Mouse (Mus musculus): Measurements from ENCODE around the gene Gm11559.
"Not testable (repeated sequence)": the region's sequence is repeated elsewhere in the genome, so short reads cannot be mapped to it uniquely, and the experiment has no call there.

Gene Gm11559

DNA sequence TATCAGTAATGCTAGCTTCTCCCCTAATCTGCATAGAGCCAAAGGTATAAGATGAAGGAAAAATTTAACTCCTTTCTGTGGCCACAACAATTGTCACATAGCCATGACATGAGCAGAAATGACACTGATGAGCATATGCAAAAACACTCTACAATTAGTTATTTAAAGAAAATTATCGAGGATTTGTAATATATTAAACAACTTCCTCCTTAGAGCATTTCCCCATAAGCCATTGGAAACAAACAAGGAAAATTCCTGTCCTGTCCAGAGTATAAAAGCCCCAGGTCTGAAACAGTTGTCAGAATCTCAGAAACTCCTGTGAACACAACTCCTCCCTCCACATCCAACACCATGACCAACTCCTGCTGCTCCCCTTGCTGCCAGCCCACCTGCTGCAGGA is at the start of gene Gm11559:
Gene Gm11559, plus strand, starts transcription at position 301 of the 400 bp plus-strand sequence.
- DNase-seq (ENCODE audit: low spot score): not testable (repeated sequence)

DNA sequence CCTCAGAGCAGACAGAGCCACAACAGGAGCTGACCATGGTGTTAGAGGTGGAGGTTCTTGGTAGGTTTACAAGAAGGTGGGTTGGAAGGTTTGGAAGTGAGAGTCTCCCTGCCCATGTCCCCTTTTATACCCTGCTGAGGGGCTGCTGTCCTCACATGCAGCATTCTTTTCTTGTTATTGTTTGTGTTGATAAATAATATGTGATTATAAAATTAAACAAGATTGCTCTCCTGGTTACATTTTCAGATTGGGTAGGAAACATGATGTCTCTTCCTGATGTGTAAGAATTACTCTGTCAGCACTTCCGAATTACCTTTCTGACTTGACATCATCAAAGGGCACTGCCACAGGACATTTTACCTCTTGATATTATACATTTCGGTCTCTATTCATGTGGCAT is 48.7 kb upstream of the Gm11559 start, which contains the start of gene Gm11564:
Gene Gm11564, minus strand, starts transcription at position 101 of the 400 bp plus-strand sequence.
- not testable (repeated sequence) for DNase-seq (ENCODE audit: low spot score)

- no peak for DNase-seq (ENCODE audit: low spot score)
These were observed 26.3 kb upstream of the Gm11559 start, which contains the start of gene 2300003K06Rik for GRCm38 (mm10) chr11:99837966-99838365. TSS of gene 2300003K06Rik (minus strand) at chr11:99838066.

DNA sequence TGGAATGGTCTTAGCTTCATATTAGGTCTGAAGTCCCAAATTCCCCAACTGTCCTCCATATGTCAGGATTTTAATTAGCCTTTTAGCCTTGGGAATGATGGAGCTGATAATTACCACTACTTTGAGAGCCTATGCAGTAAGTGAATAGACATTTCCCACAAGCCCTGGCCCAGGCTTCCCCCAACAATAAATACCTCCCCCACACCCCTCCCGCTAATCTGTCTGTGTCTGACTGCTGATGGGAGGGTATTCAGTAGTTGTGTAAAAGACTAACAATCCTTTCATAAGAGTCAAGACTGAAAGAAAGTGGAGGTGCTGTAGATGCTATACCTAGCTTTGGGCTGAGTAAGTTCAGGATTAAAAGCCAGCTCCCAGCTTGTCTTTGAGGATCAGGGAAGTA is 22.1 kb upstream of the Gm11559 start:
- DNase-seq (ENCODE audit: low spot score): no peak

DNA sequence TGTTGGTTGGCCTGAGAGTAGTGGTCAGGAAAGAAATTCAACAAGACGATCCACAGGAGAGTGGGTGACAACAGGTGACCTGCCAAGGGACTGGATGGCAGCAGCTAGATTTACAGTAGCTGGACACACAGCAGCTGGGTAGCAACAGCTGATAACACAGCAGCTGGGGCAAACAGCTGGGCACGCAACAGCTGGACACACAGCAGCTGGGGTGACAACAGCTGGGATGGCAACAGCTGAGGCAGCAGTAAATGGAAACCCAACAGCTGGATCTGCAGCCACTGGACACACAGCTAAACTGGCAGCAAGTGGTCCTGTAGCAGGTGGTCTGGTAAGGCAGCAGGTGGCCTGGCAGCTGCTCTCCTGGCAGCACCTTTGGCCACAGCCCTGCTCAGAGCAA is 17.5 kb upstream of the Gm11559 start:
- DNase-seq (ENCODE audit: low spot score): no peak

DNA sequence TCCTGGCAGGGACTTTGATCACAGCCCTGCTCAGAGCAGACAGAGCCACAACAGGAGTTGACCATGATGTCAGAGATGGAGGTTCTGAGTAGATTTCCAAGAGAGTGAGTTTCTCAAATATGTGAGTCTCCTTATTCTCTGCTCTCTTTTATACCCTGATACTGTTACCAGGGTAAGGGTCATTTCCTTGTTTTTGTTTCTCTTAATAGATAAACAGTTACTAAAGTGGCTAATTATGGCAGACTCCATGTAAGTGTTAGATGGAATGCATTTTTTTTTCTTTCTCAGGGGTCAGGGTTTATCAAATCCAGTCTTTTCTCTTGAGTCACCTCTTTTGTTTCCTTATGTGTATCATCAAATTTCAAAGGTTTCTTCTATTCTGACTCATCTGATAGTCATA is 12.8 kb upstream of the Gm11559 start, which contains the start of gene Krtap4-16:
Gene Krtap4-16, minus strand, starts transcription at position 101 of the 400 bp plus-strand sequence.
- no peak for DNase-seq (ENCODE audit: low spot score)

GRCm38 (mm10) chr11:99854121-99854520 is 10.2 kb upstream of the Gm11559 start:
- no peak for DNase-seq (ENCODE audit: low spot score)

GRCm38 (mm10) chr11:99857617-99858016 is 6.7 kb upstream of the Gm11559 start, which contains the start of gene Gm11568:
TSS of gene Gm11568 (plus strand) at chr11:99857917.
- no peak for DNase-seq (ENCODE audit: low spot score)

DNA sequence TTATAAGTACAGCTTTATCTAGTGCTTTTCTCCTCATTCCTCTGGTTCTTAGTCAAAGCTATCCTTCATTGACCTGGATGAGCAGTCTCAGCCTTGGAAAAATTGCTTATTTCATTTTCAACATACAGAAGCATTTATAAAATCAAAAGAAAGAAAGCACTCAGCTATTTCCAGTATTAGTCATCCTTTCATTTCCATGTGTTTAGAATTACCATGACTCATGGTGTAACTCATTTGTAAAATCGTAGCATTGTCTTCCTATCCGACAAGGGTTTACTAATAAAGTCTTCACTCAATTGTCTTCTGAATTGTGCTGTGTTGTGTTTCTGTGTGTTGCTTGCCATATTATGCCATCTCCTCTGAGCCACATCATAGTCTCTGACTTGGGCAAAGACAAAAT is 5.5 kb upstream of the Gm11559 start:
- DNase-seq (ENCODE audit: low spot score): no peak

DNA sequence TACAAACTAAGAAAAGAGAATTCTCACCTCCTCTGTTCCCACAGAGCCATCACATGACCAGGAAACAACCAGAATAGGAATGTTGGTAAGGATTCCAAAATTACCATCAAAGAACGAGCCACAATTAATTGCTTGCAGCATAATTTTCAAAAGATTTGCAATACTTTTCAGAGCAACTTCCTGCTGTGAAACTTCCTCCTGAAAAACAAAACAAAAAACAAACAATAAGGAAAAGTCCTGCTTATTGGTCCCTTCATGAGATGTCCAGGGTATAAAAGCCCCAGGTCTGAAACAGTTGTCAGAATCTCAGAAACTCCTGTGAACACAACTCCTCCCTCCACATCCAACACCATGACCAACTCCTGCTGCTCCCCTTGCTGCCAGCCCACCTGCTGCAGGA is 8.8 kb downstream of the Gm11559 start, which contains the start of gene Krtap9-1:
Gene Krtap9-1, plus strand, starts transcription at position 301 of the 400 bp plus-strand sequence.
- DNase-seq (ENCODE audit: low spot score): not testable (repeated sequence)

DNA sequence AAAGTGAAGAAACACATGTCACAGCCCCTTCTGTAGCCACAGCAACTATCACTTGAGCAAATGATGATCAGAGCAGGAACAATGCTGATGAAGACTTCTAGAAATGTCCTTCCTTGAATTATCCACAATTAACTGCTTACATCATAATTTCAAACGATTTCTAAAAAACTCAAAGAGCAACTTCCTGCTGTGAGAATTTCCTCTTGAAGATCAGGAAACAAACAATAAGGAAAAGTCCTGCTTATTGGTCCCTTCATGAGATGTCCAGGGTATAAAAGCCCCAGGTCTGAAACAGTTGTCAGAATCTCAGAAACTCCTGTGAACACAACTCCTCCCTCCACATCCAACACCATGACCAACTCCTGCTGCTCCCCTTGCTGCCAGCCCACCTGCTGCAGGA is 14.6 kb downstream of the Gm11559 start, which contains the start of gene Gm11567:
Gene Gm11567, plus strand, starts transcription at position 301 of the 400 bp plus-strand sequence.
- not testable (repeated sequence) for DNase-seq (ENCODE audit: low spot score)

DNA sequence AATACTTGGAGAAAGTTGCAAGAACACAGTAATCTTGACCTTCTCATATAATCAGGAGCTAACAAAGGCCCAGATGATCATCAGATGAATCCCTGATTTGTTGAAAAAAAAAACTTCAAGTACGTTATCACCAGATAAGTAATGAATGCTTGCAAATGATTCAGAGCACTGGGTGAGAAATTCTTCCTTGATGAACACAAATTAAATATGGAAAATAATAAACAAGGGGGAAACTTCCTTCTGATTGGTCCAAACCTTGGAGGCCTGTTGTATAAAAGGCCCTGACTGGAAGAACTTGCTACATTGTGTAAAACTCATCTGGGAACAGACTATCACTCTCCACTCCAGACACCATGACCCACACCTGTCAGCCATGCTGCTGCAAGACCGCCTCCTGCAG is 43.3 kb downstream of the Gm11559 start, which contains the start of gene Krtap31-1:
Gene Krtap31-1, plus strand, starts transcription at position 301 of the 400 bp plus-strand sequence.
- DNase-seq (ENCODE audit: low spot score): no peak

- no peak for DNase-seq (ENCODE audit: low spot score)
These were observed 50.2 kb downstream of the Gm11559 start, which contains the start of gene Gm11565 for GRCm38 (mm10) chr11:99914451-99914850. TSS of gene Gm11565 (plus strand) at chr11:99914751.

Data from urinary bladder, postnatal 14 days (tissue).